Mouse (Mus musculus): ENCODE data around the gene Reep3.

Reep3 gene

DNA sequence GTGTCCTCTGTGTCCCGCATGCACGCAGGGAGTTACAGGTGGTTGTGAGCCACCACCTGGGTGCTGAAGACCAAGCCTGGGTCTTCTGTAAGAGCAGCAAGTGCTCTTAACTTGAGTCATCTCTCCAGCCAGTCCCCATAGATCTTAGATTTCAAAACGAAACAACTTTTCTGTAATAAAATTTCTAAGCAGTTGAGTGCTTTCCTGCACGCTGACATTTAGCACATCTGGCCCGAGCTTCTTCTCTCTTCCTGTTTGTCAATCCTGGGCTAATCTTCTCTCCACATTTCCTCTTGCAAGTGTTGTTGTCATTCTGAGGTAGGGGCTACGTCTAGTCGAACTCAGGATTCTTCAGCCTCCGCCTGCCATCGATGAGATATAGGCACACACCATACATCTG is 44.3 kb downstream of the Reep3 start:
- ATAC-seq (ENCODE audit: low TSS enrichment) = no peak

DNA sequence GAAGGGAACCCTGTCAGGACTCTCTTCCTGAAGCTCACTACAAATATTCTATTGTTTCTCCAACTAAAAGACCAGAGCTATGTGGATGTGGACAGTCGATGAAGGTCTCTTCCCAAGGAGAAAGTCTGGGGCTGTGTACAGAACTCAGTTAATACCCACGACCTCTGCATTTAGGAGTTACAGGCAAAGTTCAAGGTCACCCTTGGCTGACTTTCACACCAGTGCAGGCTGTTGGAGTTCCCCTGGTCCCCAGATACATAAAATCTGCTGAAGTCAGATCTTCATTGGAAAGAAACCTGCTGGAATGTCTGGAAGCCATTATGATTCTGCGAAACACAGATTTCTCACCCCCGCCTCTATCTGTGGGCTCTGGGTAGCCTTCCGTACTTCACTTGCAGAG is 45.3 kb downstream of the Reep3 start:
- ATAC-seq (ENCODE audit: low TSS enrichment) = no peak

DNA sequence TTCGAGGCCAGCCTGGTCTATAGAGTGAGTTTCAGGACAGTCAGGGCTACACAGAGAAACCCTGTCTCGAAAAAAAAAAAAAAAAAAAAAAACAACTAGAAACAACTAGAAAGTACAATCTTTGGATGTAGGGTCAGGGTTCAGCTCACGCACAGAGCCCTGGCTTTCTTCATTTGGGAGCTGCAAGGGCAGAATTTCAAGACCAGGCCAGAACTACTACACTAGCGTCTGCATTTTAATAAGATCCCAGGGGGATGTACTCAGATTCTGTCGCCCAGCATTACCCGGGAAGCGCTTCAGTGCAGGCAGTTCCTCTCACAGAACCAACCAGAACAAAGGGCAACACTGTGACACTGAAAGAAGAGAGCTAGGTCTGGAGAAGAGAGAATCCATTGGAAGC is 46.0 kb downstream of the Reep3 start:
- no peak for ATAC-seq (ENCODE audit: low TSS enrichment)

DNA sequence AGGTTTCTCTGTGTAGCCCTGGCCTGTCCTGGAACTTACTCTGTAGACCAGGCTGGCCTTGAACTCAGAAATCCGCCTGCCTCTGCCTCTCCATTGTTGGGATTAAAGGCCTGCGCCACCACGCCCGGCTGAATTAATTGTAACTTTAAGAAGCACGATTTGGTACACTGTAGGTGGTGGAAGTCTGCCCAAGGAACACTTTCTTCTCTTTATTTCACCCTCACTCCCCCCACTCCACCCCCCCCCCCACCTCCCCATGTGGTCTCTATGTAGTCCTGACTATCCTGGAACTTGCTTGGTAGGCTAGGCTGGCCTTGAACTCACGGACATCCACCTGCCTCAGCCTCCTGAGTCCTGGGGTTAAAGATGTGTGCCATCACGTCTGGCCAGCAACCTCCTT is 47.1 kb downstream of the Reep3 start:
- no peak for ATAC-seq (ENCODE audit: low TSS enrichment)

DNA sequence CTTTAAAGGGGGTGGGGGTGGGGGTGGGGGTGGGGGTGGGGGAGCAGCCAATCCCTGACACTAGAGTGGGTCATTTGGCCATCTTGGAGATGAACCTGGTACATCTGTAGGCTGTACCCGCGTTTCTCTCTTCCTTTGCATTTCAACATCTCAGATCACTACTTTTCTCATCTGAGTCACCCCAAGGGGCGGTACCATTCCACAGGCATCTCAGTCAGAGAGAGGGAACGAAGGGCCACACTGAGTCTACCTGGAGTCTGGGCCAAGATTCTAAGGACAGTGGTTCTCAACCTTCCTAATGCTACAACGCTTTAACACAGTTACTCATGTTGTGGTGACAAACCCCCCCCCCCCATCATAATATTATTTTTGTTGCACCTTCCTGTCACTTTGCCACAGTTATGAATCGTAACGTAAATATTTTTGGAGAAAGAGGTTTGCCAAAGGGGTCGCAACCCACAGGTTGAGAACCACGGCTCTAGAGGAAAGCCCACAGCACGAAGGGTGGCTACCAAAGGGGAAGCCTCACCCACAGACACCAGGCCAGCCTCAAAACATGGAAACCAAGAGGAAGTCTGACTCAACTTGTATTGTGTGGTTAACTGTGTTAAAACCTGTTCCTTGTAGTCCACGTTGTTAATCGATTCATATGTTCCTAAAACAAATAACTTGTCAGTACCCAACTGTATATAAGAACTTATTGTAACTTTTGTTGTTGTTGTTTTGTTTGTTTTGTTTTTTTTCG is 47.7 kb downstream of the Reep3 start:
- no peak for ATAC-seq (ENCODE audit: low TSS enrichment)

DNA sequence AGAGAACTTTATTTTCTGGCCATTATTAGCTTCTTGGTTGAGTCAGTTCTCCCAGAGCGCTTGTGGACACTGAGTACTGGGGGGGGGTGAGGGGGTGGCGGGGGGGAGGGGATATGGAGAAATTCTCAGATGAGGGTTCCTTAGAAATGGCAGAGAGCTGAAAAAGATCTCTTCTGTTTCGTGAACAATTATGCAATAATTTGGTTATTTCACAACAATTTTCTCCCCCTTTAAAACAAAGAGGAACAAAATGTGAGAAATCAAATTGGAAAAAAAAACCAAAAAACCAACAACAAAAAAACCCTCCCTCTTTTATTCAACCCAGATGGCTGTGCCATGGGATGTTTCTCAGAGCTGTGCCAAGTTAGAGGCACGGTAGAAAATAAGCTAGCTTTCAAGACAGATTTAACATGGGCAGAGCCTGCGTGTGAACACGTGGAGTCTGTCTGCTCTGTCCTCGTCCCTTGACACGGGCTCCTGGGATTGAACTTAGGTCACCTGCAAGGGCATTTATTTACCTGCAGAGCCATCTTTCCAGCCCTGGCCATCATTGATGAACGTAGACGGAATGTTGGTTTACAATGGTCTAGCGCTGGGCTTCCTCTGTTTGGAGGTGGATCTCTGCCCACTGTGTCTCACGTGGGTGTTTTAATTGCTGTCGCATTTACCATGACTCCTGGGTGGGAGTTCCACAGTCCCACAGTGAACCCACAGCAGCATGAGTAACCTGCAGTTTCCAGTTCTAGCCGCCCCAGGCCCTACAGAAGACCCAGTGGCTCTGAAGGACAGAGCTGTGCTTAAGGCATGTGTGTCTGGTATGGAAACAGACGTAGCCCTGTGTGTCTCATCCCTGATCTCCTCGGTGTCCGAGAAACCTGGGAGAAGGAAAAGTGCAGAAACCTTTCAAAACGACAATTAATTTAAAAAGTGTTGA is 48.8 kb downstream of the Reep3 start:
- ATAC-seq (ENCODE audit: low TSS enrichment) = peak; percentile 33; the same call in 1 of the 2 replicates

DNA sequence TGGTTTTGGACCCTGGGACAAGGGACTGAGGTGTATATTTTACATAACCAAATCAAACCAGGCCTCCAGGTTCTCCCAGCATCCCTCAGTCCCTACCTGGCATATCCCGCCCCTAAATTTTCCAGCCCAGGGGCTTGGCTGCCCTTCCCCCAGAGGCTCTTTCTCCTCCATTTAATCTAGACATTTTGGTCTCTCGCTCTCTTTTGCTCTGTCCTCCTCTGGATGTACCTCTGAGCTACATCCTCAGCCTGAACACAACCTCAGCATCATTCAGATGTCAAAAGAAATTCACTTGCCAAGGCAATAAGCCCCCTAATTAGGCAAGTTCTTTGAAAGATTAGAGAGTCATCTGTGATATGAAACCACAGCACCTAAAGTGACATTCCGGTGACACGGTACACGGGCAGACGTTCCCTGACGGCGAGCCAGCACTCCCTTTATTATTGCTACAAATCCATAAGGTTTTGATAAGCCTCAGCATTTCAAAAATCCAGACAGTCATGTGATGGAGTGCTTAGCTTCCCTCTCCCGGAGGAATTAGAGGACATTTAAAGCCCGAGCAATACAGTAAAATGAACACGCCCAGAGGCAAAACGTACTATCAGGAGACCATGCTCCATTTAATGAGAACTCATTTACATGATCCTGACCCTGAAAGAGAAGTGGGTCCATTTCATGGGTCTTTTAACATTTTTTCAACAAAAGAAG is 51.4 kb downstream of the Reep3 start:
- no peak for ATAC-seq (ENCODE audit: low TSS enrichment)

DNA sequence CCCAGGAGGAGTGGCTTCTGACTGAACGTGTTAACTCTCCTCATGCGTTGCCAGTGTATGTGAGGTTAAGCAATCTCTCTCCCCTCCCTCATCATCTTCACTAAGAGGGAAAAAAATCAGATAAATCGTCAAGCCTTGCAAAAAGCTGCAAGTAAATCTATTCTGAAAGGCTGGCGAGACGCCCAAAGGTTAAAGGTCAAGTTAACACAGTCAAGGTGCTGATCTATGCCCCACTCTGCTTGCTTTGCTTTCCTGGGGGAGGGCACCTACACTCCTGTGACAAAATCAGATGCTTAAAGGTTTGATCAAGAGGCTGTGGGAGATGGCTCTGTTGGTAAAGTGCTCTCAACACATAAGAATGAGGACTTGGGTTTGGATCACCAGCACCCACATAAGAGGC is 52.4 kb downstream of the Reep3 start:
- no peak for ATAC-seq (ENCODE audit: low TSS enrichment)

DNA sequence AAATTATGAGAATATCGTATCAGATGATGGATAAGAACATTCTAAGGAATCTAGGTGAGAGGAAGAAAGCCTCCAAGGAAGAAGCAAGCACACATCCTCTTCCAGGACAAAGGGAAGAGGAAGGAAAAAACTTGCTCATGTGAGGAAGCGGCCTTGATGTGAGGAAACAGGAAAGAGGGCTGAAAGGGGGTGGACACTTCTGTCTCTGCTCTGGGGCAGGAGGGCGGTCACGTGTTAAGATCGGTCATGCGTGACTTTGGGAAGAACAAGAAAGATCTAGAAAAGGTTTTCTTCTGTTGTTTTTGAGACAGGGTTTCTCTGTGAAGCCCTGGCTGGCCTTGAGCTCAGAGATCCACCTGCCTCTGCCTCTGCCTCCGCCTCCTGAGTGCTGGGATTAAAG is 53.5 kb downstream of the Reep3 start:
- ATAC-seq (ENCODE audit: low TSS enrichment) = no peak

DNA sequence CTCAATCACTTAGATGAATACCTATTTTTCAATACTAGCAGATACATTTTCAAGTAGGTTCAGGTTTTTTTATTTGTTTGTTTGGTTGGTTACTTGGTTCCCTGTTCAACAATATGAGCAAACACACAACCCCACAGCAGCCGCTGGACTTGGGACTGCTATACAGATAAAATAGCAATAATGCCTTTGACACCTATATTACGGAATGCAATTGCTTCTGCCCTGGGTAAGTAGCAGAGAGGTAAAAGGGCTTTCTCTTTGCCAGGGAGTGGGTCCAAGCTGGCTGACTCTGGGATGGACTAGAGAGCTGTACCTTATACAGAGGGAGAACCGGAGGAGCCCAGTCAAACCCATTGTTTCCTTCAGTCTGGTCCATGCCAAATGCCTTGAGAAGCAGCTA is 56.3 kb downstream of the Reep3 start:
- ATAC-seq (ENCODE audit: low TSS enrichment) = no peak

DNA sequence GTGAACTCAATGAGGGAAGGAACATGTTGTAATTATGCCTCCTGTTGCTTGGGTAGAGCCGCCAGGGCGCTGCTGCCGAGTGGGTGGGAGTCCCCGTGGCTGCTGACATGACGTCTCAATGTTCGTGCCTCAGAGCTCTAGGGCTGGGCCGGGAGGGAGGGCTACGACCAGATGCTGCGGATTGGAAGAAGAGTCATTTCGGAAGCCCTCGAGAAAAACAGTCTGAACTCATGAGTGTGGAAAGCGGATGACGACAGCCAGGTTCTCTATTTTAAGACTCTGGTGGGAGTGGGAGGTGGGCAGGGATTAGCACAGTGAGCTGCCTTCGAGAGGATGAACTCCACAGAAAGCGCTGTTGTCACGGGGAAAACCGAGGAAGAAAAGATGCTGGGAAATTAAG is 57.7 kb downstream of the Reep3 start:
- ATAC-seq (ENCODE audit: low TSS enrichment) = peak; percentile 91

DNA sequence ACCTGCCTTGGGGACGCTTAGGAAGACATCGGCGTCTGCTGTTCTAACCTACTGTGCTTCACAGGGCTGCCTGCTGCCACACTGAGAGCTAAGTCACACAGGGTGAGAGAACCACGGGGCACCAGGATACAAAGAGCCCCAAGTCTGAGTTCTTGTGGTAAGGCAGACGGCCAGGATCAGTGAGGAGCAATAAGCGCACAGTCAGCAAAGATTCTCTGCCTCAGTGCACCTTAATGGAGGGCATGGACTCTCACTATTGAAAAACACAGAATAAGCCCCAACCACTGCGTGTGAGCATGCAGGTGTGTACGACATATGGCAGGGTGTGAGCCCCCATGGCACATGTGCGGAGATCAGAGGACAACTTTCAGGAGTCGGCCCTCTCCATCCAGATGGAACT is 60.2 kb downstream of the Reep3 start:
- no peak for ATAC-seq (ENCODE audit: low TSS enrichment)

DNA sequence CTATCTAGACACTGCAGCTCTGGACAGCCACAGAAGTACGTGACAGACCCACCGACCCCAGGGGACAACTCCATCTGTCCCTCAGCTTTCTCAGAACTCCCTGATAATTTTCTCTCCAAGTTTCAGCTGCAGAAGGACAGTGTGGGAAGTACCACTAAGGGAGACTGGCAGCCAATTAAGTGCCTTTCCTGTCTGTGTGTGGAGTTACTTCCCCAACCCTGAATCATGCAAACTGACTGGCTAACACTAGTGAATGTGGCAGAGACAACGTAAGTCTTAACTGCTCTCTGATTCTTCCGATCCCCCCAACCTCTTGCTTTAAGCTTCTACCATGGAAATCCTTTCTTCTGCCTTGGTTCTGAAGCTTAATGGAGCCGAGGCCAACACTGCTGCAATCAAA is 60.6 kb downstream of the Reep3 start:
- no peak for ATAC-seq (ENCODE audit: low TSS enrichment)

DNA sequence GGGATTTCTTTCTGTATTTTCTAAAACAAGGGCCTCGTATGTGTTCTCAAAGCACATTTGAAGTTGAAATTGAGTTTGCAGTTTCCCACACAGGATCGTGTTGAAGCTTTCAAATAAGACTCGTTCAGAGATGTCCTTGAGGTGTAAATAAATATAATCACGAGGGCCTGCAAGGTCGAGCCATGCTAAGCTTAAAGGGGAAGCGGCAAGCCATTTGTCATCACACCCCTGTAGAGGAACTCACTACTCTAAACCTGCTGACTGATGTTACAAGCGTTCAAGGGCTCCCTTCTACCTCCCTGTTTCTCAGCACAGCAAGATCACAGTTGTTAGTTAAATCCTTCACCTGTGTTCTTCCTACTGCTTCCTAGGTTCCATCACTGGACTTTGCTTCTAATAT is 65.6 kb downstream of the Reep3 start:
- no peak for ATAC-seq (ENCODE audit: low TSS enrichment)

DNA sequence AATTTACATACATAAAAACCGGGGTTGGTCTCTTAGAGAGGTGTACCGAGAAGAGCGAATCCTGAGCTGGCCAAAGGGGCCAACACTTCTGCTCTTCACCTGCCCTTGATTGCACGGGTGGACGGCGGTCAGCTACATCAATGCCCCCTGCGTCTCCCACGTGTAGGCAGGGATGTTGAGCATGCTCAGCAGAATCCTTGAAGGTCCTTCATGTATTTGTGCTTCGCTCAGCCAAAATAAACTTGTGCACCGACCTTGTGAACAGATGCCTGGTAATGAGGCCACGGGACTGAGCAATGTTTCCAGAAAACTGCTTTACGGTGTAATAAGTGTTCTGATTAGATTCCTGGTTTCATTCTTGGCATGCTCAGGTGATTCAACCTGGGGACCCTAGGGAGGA is 67.4 kb downstream of the Reep3 start:
- no peak for ATAC-seq (ENCODE audit: low TSS enrichment)

DNA sequence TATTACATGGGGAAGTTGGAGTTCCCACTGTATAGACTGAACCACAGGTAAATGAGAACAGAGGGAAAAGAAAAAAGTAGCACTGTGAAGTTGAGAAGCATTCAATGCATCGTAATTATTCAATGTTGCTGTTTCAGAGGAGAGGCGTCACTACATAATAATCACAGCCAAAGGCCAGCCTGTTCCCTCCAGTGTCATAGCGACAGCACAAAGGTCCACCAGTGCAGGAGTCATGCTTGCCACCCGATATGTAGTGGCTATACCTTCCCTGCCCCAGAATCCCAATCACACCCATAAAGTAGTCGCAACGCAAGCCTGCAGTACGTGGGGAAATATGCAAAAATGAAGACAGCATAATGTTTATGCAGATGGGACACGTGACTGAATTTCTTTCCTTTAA is 70.4 kb downstream of the Reep3 start:
- no peak for ATAC-seq (ENCODE audit: low TSS enrichment)

DNA sequence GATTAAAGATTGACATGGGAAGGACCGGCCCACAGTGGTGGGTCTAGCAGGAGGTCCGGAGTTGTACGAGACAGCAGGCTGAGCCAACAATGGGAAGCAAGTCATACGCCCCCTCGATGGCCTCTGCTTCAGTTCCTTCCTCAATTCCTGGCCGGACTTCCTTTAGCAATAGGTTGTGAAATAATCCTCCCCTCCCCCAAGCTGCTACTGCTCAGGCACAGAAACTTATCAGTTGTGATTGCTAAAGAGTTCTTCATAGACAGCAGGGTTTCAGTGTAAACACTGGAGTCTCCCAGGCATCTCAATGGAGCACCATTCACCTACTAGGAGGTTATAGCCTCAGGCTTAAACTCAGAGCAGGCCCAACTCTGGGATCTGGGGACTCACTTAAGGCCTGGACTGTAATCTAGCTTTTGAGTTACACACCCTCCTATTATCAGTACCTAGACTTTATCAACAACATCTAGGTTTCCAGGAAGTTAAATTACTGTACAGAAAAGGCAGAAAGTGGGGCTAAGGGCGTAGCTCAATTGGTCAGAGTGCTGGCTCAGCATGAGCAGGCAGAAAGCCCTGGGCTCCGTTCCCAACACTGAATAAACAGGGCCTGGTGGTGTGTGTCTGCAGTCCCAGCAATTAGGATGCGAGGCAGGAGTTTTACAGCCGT is 71.0 kb downstream of the Reep3 start:
- ATAC-seq (ENCODE audit: low TSS enrichment) = peak; percentile 54

DNA sequence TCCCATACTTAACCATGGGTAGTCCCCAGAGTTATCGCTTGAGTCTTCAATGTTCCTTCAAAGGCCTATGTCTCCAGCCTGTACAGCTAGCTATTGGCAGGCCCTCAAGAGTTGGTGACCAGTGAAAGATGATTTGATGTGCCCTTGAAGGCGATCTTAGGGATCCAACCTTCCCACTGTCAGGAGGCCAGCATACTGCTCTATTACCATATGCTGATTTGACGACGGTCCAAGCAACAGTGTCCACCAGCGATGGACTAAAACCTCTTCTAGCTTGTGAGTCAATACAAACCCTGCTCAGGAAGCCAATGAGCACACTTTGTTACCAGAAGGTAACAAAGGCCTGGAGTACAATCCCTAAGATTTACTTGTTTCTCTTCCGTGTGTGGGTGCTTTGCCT is 72.4 kb downstream of the Reep3 start:
- no peak for ATAC-seq (ENCODE audit: low TSS enrichment)

DNA sequence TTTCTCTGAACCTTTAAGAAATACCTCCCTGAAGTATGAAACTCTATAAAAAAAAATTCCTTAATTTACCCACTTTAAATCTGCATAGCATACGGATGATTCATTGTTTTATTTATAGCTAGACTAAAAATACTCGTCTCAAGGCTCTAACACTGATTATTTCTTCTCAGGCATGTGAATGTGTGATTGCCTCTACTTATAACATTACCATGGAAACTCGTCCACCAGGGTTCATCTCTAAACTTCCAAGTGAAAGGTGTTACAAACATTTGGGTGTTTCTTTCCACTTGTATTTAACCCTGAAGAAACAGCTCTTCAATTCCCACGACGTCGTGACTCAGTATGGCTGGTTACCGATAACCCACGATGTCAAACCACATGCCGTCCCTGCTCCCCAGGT is 73.7 kb downstream of the Reep3 start:
- ATAC-seq (ENCODE audit: low TSS enrichment) = peak; percentile 82

DNA sequence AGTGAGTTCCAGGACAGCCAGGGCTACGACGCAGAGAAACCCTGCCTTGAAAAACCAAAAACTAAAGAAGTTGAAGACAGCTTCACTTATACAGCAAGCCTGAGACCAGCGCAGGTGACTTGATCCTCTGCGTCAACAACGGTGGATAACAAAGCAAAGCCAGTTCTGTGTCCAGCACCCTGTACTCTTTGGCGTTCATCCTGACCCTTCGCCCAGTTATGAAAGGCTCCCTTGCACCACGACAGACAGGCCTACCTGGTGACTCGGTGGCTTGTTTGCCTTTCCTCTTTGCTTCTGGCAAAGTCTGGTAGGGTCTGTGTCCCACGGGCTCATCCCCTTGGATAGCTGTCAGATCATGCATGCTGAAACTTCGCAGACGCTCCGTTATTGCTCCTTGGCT is 75.3 kb downstream of the Reep3 start:
- ATAC-seq (ENCODE audit: low TSS enrichment) = no peak

DNA sequence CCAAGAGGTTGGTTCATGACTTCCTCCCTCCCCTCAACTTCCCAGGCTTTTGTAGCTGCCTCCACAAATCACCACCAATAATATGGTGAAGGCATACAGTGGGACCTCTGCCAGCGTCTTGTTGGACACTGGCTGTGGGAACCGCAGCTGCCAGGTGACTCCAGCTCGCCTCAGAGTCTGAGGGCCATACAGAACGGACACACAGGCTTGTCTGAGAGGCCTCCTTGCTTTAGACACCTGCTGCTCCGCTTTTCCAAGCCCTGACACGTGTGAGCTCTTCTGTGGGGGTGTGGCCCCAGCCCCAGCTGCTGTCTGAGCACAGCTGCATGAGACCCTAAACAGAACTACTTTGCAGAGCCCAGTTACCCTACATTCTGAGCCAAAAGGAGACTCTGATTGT is 77.9 kb downstream of the Reep3 start:
- no peak for ATAC-seq (ENCODE audit: low TSS enrichment)

DNA sequence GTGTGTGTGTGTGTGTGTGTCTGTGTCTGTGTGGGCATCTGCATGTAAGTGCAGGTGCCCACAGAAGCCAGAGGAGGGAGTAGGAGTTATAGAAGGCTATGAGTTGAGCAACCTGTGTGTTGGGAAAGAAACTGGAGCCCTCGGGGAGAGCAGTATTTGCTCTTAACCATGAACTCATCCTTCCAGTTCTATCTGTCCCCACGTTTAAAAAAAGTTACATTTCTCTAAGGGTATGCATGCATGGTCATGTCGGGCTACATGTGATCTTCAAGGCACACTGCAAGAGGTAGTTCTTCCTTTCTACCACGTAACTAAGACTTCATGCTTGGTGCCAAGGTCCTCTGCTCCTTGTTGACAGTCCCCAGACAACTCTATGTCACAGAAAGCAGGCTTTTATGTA is 78.9 kb downstream of the Reep3 start:
- no peak for ATAC-seq (ENCODE audit: low TSS enrichment)
